In the genomic region with DNA sequence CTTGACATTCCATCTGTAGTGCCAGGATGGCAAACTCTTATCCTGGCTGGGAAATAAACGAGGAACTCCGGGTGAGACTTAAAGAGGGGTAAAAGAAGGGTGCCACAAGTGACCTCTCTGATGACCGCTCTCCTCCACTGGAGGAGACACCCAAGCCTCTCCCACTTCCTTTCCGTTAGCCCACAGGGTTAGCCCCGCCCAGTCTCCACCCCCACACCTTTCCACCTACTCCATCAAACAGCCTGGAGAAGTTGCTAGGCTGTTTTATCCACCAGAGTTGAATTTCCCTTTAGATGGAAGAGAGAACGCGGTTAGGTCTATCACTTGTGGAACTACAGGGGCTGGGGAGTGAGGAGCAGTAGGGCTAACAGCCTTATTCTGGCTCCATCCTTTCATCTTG, we compare ENCODE assay signal across 8 mouse cellular contexts. TPM values are rescaled to one million over a fixed set of nuclear protein-coding genes. Genes with fewer than 3 reads are reported as not detected.
DNase-seq lines count a peak whose midpoint lies in the region; ATAC-seq and TF ChIP-seq lines count a peak whose summit lies in the region.

No protein-coding gene starts in this region.

- no peak for TF ChIP-seq EP300 in liver, embryonic 14.5 days (IDR thresholded peaks at IDR 0.05; ENCODE audit: low read depth)

- peak overlapping the region; percentile 51 for H3K4me2 ChIP-seq in liver, embryonic 14.5 days (ENCODE audit: low read depth)

- H3K27me3 ChIP-seq in liver, embryonic 14.5 days (ENCODE audit: control insufficient read depth, insufficient read depth, low read length): no peaks in the 10 kb centered on the region

- ATAC-seq in liver, embryonic 14.5 days (ENCODE audit: insufficient read depth): peak; percentile 44; the same call in 1 of the 2 replicates

- H3K4me3 ChIP-seq in gastrocnemius, adult 2 months: peak overlapping the region; percentile 48
- H3K4me3 ChIP-seq in brown adipose tissue, adult 24 weeks (ENCODE audit: insufficient read depth, low read depth, low read length): no peak overlapping the region
- peak overlapping the region; percentile 3 to 8; a peak in 2 of 4 replicates for H3K4me3 ChIP-seq in liver, embryonic 14.5 days (ENCODE audit: insufficient read depth in 1 of 2, low read depth in 2 of 2, low read length in 2 of 2)

- peaks cover 20% of the 10 kb centered on the region for H3K4me1 ChIP-seq in brown adipose tissue, adult 24 weeks (ENCODE audit: control insufficient read depth, insufficient read depth, insufficient read length, low read length)
- peaks cover 0 to 23% of the 10 kb centered on the region in 2 experiments; a peak in 3 of 4 replicates for H3K4me1 ChIP-seq in liver, embryonic 14.5 days (replicated peaks; ENCODE audit: control insufficient read depth in 2 of 2, insufficient read depth in 2 of 2, low read length in 1 of 2)

- H3K27ac ChIP-seq in gastrocnemius, adult 2 months: peak overlapping the region; percentile 43; the same call in 1 of the 2 replicates
- H3K27ac ChIP-seq in brown adipose tissue, adult 24 weeks (replicated peaks; ENCODE audit: low read depth, low read length): peak overlapping the region; percentile 72
- no peak overlapping the region for H3K27ac ChIP-seq in liver, embryonic 14.5 days

- intact Hi-C loops in gastrocnemius, adult 2 months (cut with DNase I): no loop called here

- DNase-seq in gastrocnemius, adult 2 months: no peak
- DNase-seq in gastrocnemius, postnatal 25 days: no peak
- no peak for DNase-seq in liver, embryonic 14.5 days (ENCODE audit: low read depth in 3 of 3, low spot score in 3 of 3)
- DNase-seq in spleen, postnatal 36 days (ENCODE audit: low spot score in 2 of 2): peak; percentile 66 to 74
- DNase-seq in MN1 (ENCODE audit: low spot score): no peak
- no peak for DNase-seq in urinary bladder, postnatal 14 days (ENCODE audit: low spot score)
- no peak for DNase-seq in layer of hippocampus, adult 8-10 months (ENCODE audit: low spot score in 2 of 2)

- WGBS in liver, embryonic 14.5 days (ENCODE audit: insufficient replicate concordance): 15% methylated on average over 7 of the region's 7 CpGs

- H3K9me3 ChIP-seq in liver, embryonic 14.5 days (ENCODE audit: control insufficient read depth, low read length): no peaks in the 10 kb centered on the region

- no peaks in the 10 kb centered on the region for H3K36me3 ChIP-seq in liver, embryonic 14.5 days (replicated peaks; ENCODE audit: control insufficient read depth, insufficient read depth, low read depth)

- TF ChIP-seq CTCF in gastrocnemius, adult 2 months (IDR thresholded peaks at IDR 0.05): no peak
- no peak for TF ChIP-seq CTCF in liver, embryonic 14.5 days (IDR thresholded peaks at IDR 0.05; ENCODE audit: low read depth)

- no peak overlapping the region for H3K9ac ChIP-seq in liver, embryonic 14.5 days (replicated peaks)

RNA-seq across cellular contexts. Expression of gene Elf4, which starts 37.7 kb away (rescaled TPM):
- 1 to 10 TPM; 1.6 to 2.1 TPM for total RNA-seq in gastrocnemius, adult 2 months (2021)
- 1 to 10 TPM; 2.1 to 2.5 TPM for total RNA-seq in gastrocnemius, postnatal 25 days (2021)
- polyA plus RNA-seq in brown adipose tissue, adult 24 weeks (2012; ENCODE audit: insufficient read depth, insufficient read length, missing spikeins): 1.9 and 2.6 TPM in 2 replicates
- polyA plus RNA-seq in liver, embryonic 14.5 days (2012; rRNA removed): 3.5 and 3.8 TPM in 2 replicates
- 2.5 and 2.6 TPM in 2 replicates for polyA plus RNA-seq in liver, embryonic 14.5 days (2014; fragmentation: Nextera tagmentation; extraction: Ambion mirVana)
- 1 to 10 TPM; 1.0 to 3.1 (median 1.9) TPM for total RNA-seq in layer of hippocampus, adult 8-10 months (2022)

Comparison
In these comparisons a context has a peak if more than half of its experiments do, and no peak if none do; other contexts are left out.
1. DNase-seq: peak in spleen, postnatal 36 days (2 of 2); none in gastrocnemius, adult 2 months (single experiment), gastrocnemius, postnatal 25 days (single experiment), liver, embryonic 14.5 days (0 of 3), MN1 (single experiment), urinary bladder, postnatal 14 days (single experiment) and layer of hippocampus, adult 8-10 months (0 of 2).